Mouse (Mus musculus) embryonic fibroblast, embryonic 13.5 days (primary cell): ENCODE data around the gene Ccnf. TPM values are rescaled to one million over a fixed set of nuclear protein-coding genes. Genes with fewer than 3 reads are reported as not detected.

ENCODE experiments used
- H3K27ac ChIP-seq: 2 replicates; pipeline ENCODE4 v1.5.1; 2012; ENCODE audit warnings: low read length, control low read depth, inconsistent platforms; ENCODE audit not compliant: insufficient read depth
- H3K4me1 ChIP-seq: 2 replicates; pipeline ENCODE4 v1.6.1; 2011; ENCODE audit warnings: low read length; ENCODE audit not compliant: control insufficient read depth, insufficient read depth
- H3K4me3 ChIP-seq: 2 replicates; pipeline ENCODE4 v1.5.1; 2011; ENCODE audit warnings: mild to moderate bottlenecking, control low read depth, low read length; ENCODE audit not compliant: insufficient read depth
- CTCF ChIP-seq: IDR thresholded peaks from 2 replicates; pipeline ENCODE4 v1.5.1; 2011; ENCODE audit warnings: mild to moderate bottlenecking, control low read depth, low read length, moderate library complexity, borderline replicate concordance; ENCODE audit not compliant: insufficient read depth
- POLR2A ChIP-seq: IDR thresholded peaks from 2 replicates; pipeline ENCODE4 v1.6.1; 2011; ENCODE audit warnings: low read depth, mild to moderate bottlenecking, control low read depth, low read length, moderate library complexity
- polyA plus RNA-seq: library from polyadenylated mRNA; stranded (reverse); fragments of >200 nt; gene quantifications from 2 replicates; pipeline ENCODE4 v1.2.4, GENCODE M21; 2011; ENCODE audit warnings: low read depth; ENCODE audit not compliant: missing spikeins, insufficient read length

The Ccnf gene
- polyA plus RNA-seq, 1 experiment, result 24.2 TPM

- TF ChIP-seq CTCF, result no peak
- TF ChIP-seq POLR2A, result no peak
- no peak overlapping the region for H3K4me3 ChIP-seq
- no peak overlapping the region for H3K27ac ChIP-seq
Measured at GRCm38 (mm10) chr17:24210591-24210990, 40.7 kb downstream of the Ccnf start.

GRCm38 (mm10) chr17:24209916-24210240 lies 41.4 kb downstream of the Ccnf start:
- no peak overlapping the region; the same call in 1 of the 2 replicates for H3K27ac ChIP-seq
- no peak overlapping the region for H3K4me3 ChIP-seq
- TF ChIP-seq CTCF, result no peak
- TF ChIP-seq POLR2A, result no peak
- 0 out of 2 replicates have a peak, but pooled peaks cover 5% of the 10 kb centered on the region for H3K4me1 ChIP-seq

More at GRCm38 (mm10) chr17:24210591-24210990, 40.7 kb downstream of the Ccnf start:
- H3K4me1 ChIP-seq, result 0 out of 2 replicates have a peak, but pooled peaks cover 5% of the 10 kb centered on the region

GRCm38 (mm10) chr17:24209043-24209915 lies 42.0 kb downstream of the Ccnf start, which contains the start of gene Ntn3:
Gene Ntn3, minus strand, starts transcription at chr17:24209531.
- Histone ChIP-seq H3K4me1 (peaks cover 9% of the 10 kb centered on the region), H3K4me3 (peak within 1 kb of the TSS; percentile 1; the same call in 1 of the 2 replicates), H3K27ac (peak within 1 kb of the TSS; percentile 19)
- TF ChIP-seq POLR2A, result 0 out of 2 replicates have a peak, but pooled peaks have one; percentile 26
- no peak for TF ChIP-seq CTCF

GRCm38 (mm10) chr17:24208641-24209042 lies 42.6 kb downstream of the Ccnf start:
- no peak for TF ChIP-seq CTCF
- TF ChIP-seq POLR2A, result no peak
- peak overlapping the region; percentile 19; the same call in 1 of the 2 replicates for H3K27ac ChIP-seq
- H3K4me1 ChIP-seq, result peaks cover 9% of the 10 kb centered on the region
- peak overlapping the region; percentile 1; the same call in 1 of the 2 replicates for H3K4me3 ChIP-seq

- Histone ChIP-seq H3K4me1 (peaks cover 9% of the 10 kb centered on the region), H3K27ac (no peak overlapping the region), H3K4me3 (no peak overlapping the region)
- TF ChIP-seq POLR2A (peak; percentile 13; the same call in 1 of the 2 replicates), CTCF (no peak)
Measured at GRCm38 (mm10) chr17:24207768-24208640, 43.3 kb downstream of the Ccnf start.

GRCm38 (mm10) chr17:24206451-24207351 lies 44.6 kb downstream of the Ccnf start:
- peaks cover 9% of the 10 kb centered on the region for H3K4me1 ChIP-seq
- no peak overlapping the region for H3K27ac ChIP-seq
- TF ChIP-seq POLR2A (no peak), CTCF (no peak)
- 0 out of 2 replicates have a peak overlapping the region, but pooled peaks have one; percentile 1 for H3K4me3 ChIP-seq

GRCm38 (mm10) chr17:24205908-24206361 lies 45.3 kb downstream of the Ccnf start:
- Histone ChIP-seq H3K4me1 (peaks cover 9% of the 10 kb centered on the region), H3K4me3 (peak overlapping the region; percentile 25), H3K27ac (no peak overlapping the region)
- TF ChIP-seq POLR2A (no peak; the same call in 1 of the 2 replicates), CTCF (no peak)

GRCm38 (mm10) chr17:24205284-24205888 lies 45.9 kb downstream of the Ccnf start, which contains the start of gene Tbc1d24:
Gene Tbc1d24, minus strand, starts transcription at chr17:24205562.
- peak within 1 kb of the TSS; percentile 69 for H3K4me3 ChIP-seq
- H3K4me1 ChIP-seq, result peaks cover 9% of the 10 kb centered on the region
- H3K27ac ChIP-seq, result no peak within 1 kb of the TSS
- peak; percentile 77 for TF ChIP-seq POLR2A
- no peak for TF ChIP-seq CTCF
